Mouse (Mus musculus) layer of hippocampus, postnatal 36 days (tissue): Measurements from ENCODE around the gene Nnmt. TPM values are rescaled to one million over a fixed set of nuclear protein-coding genes. Genes with fewer than 3 reads are reported as not detected.

ENCODE experiments used
- DNase-seq, 2 experiments: peaks; one replicate each; pipeline ENCODE4 v3.0.0; 2022
- total RNA-seq, 2 experiments: library from RNA; stranded (reverse); gene quantifications; 2 replicates each; pipeline ENCODE4 v1.2.3; 2021

The Nnmt gene
- total RNA-seq, 2 experiments from 2014 or later = 0.86 to 2.5 TPM

GRCm38 (mm10) chr9:48635576-48636350, 30.8 kb upstream of the Nnmt start:
- no peak for DNase-seq

GRCm38 (mm10) chr9:48633147-48633546, 28.2 kb upstream of the Nnmt start:
- DNase-seq = no peak

DNA sequence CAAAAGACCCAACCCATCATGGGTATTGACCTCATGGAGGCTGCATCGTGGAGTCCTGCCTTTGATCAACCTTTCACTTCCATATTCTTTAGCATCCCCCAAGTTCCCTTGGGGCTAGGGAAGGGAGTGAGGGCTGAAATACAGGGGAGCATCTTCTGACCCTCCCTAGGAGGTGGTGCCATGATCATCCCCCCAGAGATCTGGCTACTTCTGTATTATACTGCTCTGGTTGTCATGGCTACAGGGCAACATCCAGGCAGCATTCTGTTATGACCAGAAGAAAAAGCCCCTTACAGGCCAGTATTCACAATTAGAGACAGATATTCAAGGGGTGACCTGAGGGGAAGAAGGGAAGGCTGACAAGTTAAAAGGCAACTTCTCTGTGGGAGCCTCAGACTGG, 14.3 kb upstream of the Nnmt start:
- no peak for DNase-seq

- DNase-seq = peak; percentile 35 to 55
These were observed 13.6 kb upstream of the Nnmt start for GRCm38 (mm10) chr9:48618589-48618988.

- no peak for DNase-seq
These were observed 13.2 kb upstream of the Nnmt start for GRCm38 (mm10) chr9:48618111-48618510.

GRCm38 (mm10) chr9:48617511-48618010, 12.6 kb upstream of the Nnmt start:
- DNase-seq = no peak

GRCm38 (mm10) chr9:48613221-48613620, 8.3 kb upstream of the Nnmt start:
- no peak for DNase-seq

DNA sequence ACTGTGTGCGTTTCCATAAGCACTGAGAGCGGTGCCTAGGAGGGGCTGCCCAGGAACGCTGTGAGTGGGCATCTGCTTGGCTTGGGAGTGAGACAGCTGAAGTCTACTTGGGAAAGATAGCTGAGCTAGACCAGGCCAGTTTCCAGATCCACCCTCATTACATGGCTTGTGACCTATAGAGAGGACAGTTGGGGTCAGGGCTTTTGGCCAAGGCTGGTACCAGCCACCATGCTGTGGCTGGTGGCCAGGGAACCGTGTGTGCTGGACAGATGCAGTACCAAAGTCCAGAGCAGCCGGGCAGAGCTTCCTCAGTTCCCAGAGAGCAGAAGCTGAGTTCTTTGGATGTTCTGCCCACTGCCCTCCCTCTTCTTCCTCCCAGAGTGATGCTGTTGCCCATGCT, 7.6 kb upstream of the Nnmt start:
- DNase-seq = no peak

- DNase-seq = no peak
These were observed 6.1 kb upstream of the Nnmt start for GRCm38 (mm10) chr9:48611032-48611431.

GRCm38 (mm10) chr9:48609734-48610133, 4.8 kb upstream of the Nnmt start:
- no peak for DNase-seq

DNA sequence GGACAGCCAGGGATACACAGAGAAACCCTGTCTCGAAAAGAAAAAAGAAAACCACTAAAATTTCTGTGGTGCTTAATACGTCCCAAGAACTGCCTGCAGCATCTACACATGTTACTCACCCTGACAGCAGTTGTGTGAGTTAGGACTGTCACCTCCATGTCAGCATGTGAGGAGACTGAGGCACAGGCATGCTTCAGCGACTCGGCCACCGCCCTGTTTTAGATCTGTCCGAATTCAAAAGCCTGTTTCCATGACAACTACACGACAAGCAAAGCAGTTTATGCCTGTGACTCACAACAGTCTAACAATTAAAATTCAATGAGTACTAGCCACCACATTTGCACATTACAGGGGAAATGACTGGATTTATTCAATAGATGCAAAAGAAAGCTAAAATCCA, 2.5 kb upstream of the Nnmt start:
- no peak for DNase-seq

DNA sequence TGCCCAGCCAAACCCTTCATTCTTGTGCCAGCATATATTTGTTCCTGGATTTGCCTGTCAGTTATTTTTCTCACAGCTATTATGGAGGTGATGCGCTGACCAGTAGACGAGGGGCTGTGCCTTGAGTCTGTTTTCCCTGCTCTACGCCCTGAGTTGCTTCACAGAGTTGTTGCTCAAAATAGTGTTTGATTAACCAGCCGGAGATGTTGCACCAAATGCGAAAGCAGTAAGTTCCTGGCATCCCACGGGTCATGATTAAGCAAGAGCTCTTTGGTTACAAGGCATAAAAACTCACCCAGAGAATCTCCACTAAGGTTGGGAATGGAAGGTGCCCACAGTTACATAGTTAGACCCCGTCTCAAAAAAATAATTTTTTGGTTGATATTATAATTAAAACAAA, 1.2 kb upstream of the Nnmt start:
- DNase-seq = no peak

GRCm38 (mm10) chr9:48605697-48606096, 744 bp upstream of the Nnmt start:
- no peak for DNase-seq

DNA sequence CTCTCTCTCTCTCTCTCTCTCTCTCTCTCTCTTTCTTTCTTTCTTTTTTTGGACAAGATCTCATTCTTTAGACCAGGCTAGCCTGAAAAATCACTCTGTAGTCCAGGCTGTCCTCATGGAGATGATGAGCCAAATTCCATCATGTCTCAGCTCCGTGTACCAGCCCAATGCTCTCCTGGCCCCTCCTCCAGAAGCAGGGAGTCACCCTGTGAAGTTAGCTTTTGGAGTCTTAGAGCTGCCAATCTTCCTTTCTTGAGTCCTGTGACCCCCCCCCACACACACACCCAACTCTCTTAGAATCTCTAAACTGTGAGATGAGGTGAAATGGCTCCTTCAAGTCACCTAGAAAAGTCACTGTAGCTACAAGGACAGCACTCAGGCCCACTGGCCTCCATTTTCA, 727 bp downstream of the Nnmt start:
- no peak for DNase-seq

DNA sequence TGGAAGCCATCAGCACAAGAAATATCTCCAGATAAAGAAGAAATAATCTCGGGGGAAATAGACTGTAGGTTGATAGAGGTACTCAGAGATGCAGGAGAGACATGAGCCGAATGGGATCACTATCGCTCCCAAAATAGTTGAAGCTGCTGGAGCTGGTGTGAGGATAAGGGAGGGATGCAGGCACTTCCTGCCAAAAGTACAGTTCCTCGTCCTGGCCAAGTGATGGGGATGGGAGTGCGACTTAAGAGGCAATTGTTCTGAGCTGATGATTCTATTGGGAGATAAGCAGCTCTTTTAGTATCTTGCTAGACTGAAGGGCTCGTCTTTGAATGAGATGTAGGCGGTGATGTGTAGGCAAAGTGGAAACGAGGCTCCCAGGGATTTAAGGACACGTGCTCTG, 4.1 kb downstream of the Nnmt start:
- no peak for DNase-seq

GRCm38 (mm10) chr9:48600066-48600465, 4.9 kb downstream of the Nnmt start:
- no peak for DNase-seq

GRCm38 (mm10) chr9:48597494-48597893, 7.5 kb downstream of the Nnmt start:
- no peak for DNase-seq

- no peak for DNase-seq
These were observed 8.0 kb downstream of the Nnmt start for GRCm38 (mm10) chr9:48596924-48597323.

DNA sequence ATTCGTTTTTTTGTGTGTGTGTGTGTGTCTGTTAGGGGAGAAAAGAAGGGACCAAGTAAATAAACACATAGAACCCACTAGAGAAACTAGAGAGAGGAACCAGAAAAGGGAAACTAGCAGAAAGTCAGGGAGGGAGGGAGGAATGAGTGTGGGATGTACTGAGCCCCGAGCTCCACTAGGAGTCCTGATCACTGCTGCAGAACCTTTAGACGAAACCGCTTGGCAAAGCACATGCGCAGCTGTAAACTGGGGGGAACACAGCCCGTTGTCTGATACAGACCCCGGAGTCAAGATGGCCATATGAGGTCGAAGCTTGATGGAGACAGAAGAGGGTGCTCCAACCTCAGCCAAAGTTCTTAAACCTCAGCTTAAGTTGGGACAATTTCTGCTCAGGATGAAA, 11.0 kb downstream of the Nnmt start:
- DNase-seq = no peak

DNA sequence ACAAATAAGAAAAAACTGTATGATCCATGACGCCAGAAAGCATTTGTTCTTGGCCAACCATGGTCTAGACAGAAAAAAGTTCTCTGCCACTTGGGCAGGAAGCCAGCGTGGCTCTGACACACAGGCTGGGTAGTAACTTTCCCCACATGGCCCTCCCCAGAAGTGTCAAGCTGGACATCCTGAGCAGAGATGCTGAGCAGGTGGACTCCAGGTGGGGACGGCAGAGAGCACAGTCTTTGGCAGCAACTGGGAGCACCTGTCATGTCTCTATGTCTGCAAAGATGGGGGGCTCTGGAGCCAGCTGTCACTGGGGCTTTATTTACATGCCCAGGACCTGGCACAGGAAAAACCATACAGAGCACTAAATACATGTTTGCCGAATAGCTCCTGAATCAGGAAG, 14.3 kb downstream of the Nnmt start:
- no peak for DNase-seq

DNA sequence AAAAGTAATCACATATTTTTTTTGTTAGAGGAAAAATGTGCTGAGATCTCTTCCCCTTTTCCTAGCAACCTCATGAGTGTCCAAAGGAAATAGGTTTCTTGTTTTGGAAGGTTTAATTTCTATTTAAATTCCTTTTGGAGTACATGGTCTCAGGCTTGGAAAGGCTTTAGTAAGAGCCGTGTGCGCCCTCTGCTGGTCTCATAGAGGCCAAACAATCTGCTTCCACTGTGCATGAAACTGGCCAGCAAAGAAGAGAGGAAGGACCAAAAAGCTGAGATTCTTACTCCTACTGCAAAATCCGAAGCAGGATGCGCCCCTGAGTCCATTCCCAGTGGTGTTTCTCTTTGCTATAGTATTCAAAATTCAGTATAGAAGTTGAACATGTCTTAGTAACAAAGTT, 18.6 kb downstream of the Nnmt start:
- peak; percentile 32 to 34 for DNase-seq

GRCm38 (mm10) chr9:48580808-48581207, 24.1 kb downstream of the Nnmt start:
- DNase-seq = no peak

GRCm38 (mm10) chr9:48562388-48562787, 42.6 kb downstream of the Nnmt start:
- DNase-seq = no peak

DNA sequence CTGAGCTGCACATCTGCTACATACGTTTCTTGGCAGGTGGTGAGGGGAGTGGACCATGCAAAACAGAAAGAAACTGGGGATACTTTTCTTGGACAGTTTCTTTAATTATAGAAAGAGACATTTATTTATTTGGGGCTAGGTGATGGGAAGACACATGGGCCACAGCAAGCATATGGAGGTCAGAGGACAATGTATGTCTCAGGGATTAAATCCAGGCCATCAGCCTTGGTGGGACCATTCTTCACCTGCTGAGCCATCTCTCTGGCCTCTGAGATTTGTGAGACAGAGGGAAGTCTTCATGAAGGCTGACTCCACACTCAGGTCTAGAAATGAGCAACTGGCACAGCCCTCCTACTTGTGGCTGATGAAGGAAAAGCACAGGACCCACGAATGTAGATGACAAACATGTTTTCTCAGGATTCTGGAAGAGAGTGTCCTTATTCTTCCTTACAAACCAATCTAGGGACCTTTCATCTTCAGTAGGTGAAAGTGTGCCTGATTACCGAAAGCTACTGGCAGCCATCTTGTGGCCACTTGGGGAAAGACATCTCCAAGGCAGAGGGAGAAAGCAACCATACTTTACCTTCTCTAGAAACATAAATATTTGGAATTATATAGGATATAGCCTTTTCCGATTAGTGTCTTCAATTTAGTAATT, 45.3 kb downstream of the Nnmt start:
- DNase-seq = peak; percentile 20 to 40
